Mouse (Mus musculus) cerebellum, adult 2 months (tissue): ENCODE data around the gene Ppia. TPM values are rescaled to one million over a fixed set of nuclear protein-coding genes. Genes with fewer than 3 reads are reported as not detected.
"Not testable (repeated sequence)": the region's sequence is repeated elsewhere in the genome, so short reads cannot be mapped to it uniquely, and the experiment has no call there.

Experiments
- DNase-seq, 2 experiments: peaks; one replicate each; pipeline ENCODE4 v3.0.0; 2021
- H3K27ac ChIP-seq: fragments of 200-500 bp; 2 replicates; pipeline ENCODE4 v1.5.1; 2012; ENCODE audit warnings: low read length, control low read depth, inconsistent platforms; ENCODE audit not compliant: insufficient read depth
- H3K27me3 ChIP-seq: fragments of 200-500 bp; 2 replicates; pipeline ENCODE4 v1.6.1; 2012; ENCODE audit warnings: inconsistent platforms, mild to moderate bottlenecking, low read length, moderate library complexity; ENCODE audit not compliant: control insufficient read depth, insufficient read depth
- H3K4me1 ChIP-seq: fragments of 200-500 bp; 2 replicates; pipeline ENCODE4 v1.6.1; 2011; ENCODE audit warnings: low read length; ENCODE audit not compliant: control insufficient read depth, insufficient read depth
- H3K4me3 ChIP-seq: fragments of 200-500 bp; replicated peaks from 2 replicates; pipeline ENCODE3; 2011; ENCODE audit warnings: mild to moderate bottlenecking, low read depth, low read length, control low read depth; ENCODE audit not compliant: insufficient read depth
- CTCF ChIP-seq: fragments of 200-500 bp; IDR thresholded peaks from 2 replicates; pipeline ENCODE4 v1.5.1; 2011; ENCODE audit warnings: low read depth, mild to moderate bottlenecking, control low read depth, low read length, moderate library complexity, borderline replicate concordance; ENCODE audit not compliant: insufficient read depth
- POLR2A ChIP-seq: fragments of 200-500 bp; IDR thresholded peaks from 2 replicates; pipeline ENCODE4 v1.6.1; 2011; ENCODE audit warnings: low read length, control low read depth, borderline replicate concordance; ENCODE audit not compliant: insufficient read depth
- WGBS: fragments of 180-500 bp; shearing (Covaris S2); methylation state at CpG from one replicate; pipeline ENCODE4 v1.1.7; 2018; 5-methylcytosine and 5-hydroxymethylcytosine counted together
- polyA plus RNA-seq: library from polyadenylated mRNA; depleted of rRNA; stranded (reverse); fragments of >200 nt; gene quantifications from 2 replicates; pipeline ENCODE4 v1.2.3, GENCODE M21; 2012

Ppia gene
- polyA plus RNA-seq, 1 experiment = 2,321 TPM

DNA sequence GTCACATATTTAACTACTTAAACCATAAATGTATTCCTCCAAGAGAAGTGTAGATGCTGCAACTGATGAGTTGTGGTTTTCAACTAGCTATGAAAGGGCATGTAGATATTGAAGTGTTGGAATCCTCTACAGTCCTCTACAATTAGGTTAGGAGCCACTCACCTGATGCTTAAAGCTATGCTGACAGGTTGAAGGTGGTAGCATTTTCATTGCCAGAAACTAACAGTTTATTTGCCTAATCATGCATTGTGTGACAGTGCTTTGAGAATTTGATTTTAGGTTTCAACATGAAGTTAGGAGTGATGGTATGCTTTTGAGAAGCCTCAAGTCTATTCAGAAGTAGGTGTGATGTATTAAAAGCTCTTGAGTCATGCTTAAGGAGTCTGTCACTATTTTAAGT lies 2.2 kb downstream of the Ppia start:
- no peak for DNase-seq
- no peak overlapping the region for H3K4me3 ChIP-seq
- H3K27ac ChIP-seq = no peak overlapping the region
- H3K27me3 ChIP-seq = no peaks in the 10 kb centered on the region
- peaks cover 5% of the 10 kb centered on the region; the same call in 1 of the 2 replicates for H3K4me1 ChIP-seq
- no peak for TF ChIP-seq POLR2A
- TF ChIP-seq CTCF = no peak

DNA sequence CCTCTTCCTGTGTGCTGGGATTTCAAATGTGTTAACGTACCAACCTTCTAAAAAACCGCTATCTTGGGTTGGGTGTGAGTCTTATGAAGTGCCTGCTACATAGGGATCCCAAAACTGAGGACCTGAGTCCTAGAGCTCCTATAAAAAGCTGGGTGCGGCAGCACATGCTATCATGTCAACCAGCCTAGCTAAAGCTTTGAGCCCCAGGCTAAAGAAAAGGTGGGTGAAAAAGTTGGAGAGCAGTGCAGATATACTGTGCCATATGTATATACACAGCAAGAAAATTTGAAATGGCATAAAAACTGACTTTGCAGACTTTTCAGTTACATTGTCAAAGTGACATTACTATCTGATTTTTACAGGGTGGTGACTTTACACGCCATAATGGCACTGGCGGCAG lies 3.5 kb downstream of the Ppia start:
- Histone ChIP-seq H3K27ac (no peak overlapping the region), H3K27me3 (no peaks in the 10 kb centered on the region), H3K4me1 (peaks cover 5% of the 10 kb centered on the region; the same call in 1 of the 2 replicates), H3K4me3 (no peak overlapping the region)
- no peak for TF ChIP-seq CTCF
- TF ChIP-seq POLR2A = no peak
- no peak for DNase-seq
- WGBS = 80% methylated on average over 5 of the region's 5 CpGs

DNA sequence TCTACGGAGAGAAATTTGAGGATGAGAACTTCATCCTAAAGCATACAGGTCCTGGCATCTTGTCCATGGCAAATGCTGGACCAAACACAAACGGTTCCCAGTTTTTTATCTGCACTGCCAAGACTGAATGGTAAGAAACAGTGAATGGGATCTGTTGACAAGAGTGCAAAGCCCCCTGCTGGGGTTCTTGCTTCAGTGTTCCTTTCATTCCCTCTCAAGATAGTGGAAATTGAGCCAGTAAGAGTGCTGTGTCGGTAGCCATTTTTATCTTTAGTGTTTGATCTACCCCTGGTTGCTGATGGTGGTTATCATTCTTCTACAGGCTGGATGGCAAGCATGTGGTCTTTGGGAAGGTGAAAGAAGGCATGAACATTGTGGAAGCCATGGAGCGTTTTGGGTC lies 3.9 kb downstream of the Ppia start:
- 40% methylated on average over 4 of the region's 4 CpGs for WGBS
- not testable (repeated sequence) for H3K27me3 ChIP-seq, H3K4me1 ChIP-seq, H3K27ac ChIP-seq, H3K4me3 ChIP-seq
- peak in 1 of 2 experiments; percentile 9 for DNase-seq

GRCm38 (mm10) chr11:6420283-6420703 lies 5.0 kb downstream of the Ppia start:
- Histone ChIP-seq H3K4me1 (peaks cover 5% of the 10 kb centered on the region; the same call in 1 of the 2 replicates), H3K4me3 (no peak overlapping the region), H3K27me3 (no peaks in the 10 kb centered on the region), H3K27ac (no peak overlapping the region)
- no peak for TF ChIP-seq CTCF
- no peak for TF ChIP-seq POLR2A
- DNase-seq = no peak
- 7% methylated on average over 1 of the region's 1 CpGs for WGBS

GRCm38 (mm10) chr11:6420722-6421350 lies 5.6 kb downstream of the Ppia start:
- Histone ChIP-seq H3K27me3 (no peaks in the 10 kb centered on the region), H3K27ac (0 out of 2 replicates have a peak overlapping the region, but pooled peaks have one; percentile 27), H3K4me1 (peaks cover 5% of the 10 kb centered on the region; the same call in 1 of the 2 replicates), H3K4me3 (no peak overlapping the region)
- DNase-seq = no peak
- TF ChIP-seq POLR2A = no peak
- no peak for TF ChIP-seq CTCF
- WGBS = 82% methylated on average over 2 of the region's 2 CpGs

DNA sequence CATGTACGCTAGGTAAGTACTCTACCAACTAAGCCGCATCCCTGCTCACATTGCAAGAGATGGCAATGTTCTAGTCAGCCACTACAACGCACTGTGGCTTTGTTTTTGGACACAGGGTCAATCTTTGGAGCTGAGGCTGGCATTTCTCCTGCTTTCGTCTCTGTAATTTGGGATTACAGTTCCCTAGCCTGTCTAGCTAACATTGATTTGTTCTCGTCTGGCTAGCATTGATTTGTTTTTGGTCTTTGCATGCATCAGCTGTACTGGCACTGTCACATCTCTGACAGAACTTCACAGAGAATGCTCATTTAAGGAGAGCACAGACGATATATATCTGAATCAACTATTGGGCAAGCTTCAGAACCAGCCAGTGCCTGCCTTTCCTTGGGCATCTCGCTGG lies 14.9 kb downstream of the Ppia start:
- H3K4me3 ChIP-seq = no peak overlapping the region
- H3K27ac ChIP-seq = no peak overlapping the region
- no peaks in the 10 kb centered on the region for H3K4me1 ChIP-seq
- TF ChIP-seq CTCF = no peak
- no peak for TF ChIP-seq POLR2A
- WGBS = 89% methylated on average over 7 of the region's 7 CpGs
- no peak for DNase-seq
- H3K27me3 ChIP-seq = no peaks in the 10 kb centered on the region

DNA sequence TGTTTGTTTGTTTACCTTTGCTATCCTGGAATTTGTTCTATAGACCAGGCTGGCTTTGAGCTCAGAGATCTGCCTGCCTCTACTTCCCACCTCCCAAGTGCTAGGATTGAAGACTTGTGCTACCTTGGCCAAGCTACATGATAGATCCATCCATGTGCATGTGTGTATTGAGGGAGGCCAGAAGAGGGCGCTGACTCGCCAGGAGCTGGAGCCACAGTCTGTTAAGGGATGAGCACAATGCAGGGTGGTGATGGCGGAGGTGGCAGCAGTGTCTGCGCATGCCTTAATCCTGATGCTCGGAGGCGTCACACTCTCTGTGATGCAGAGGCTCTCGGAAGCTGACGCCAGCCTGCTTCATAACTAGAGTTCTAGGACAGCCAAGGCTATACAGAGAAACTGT lies 21.2 kb downstream of the Ppia start:
- no peak overlapping the region for H3K27ac ChIP-seq
- 62% methylated on average over 8 of the region's 8 CpGs for WGBS
- H3K4me1 ChIP-seq = no peaks in the 10 kb centered on the region
- H3K4me3 ChIP-seq = no peak overlapping the region
- no peaks in the 10 kb centered on the region for H3K27me3 ChIP-seq
- peak; percentile 68 for TF ChIP-seq CTCF
- no peak for TF ChIP-seq POLR2A
- DNase-seq = peak; percentile 49 to 51

DNA sequence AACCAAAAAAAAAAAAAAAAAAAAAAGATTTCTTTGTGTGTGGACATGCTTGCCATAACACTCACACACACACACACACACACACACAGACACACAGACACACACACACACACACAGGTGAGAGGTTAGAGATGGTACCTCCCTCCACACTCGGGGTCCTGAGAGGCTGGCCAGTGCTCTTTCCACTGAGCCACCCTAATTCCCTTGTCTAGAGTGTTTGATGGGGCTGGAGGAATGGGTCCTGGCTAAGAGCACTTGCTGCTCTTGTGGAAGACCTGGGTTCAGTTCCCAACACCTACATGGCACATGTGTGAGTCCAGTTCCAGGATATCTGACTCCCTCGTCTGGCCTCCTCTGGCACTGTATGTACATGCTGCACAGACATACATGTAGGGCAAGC lies 22.4 kb downstream of the Ppia start:
- Histone ChIP-seq H3K27ac (no peak overlapping the region), H3K27me3 (no peaks in the 10 kb centered on the region), H3K4me1 (no peaks in the 10 kb centered on the region; the same call in 1 of the 2 replicates), H3K4me3 (no peak overlapping the region)
- TF ChIP-seq POLR2A (no peak), CTCF (no peak)
- no peak for DNase-seq
- WGBS = 93% methylated on average over 2 of the region's 2 CpGs
